Mouse (Mus musculus): ENCODE measurements at regions not wholly inside any gene's neighbourhood (a gene's known extent, or its start where the extent isn't known, plus 50 kb on each side); places are given as distances from the start of the nearest gene placed in this dataset.

DNA sequence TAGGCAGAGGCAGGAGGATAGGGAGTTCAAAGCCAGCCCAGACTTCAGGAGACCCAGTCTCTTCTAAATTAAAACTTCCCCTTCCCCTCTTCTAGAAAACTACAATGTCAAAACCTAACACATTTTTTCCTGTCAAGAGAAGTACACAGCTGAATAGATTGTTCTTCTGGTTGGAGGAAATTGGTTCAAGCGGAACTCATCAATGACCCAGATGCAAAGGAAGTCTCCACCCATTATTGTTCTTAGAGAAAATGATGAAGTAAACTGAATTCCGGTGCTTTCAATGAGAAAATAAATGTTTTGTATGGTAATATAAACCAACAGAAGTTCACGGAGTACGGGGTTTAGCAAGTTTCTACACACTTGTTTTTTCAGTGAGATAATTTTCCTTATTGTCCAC, 339.3 kb upstream of the Acvr2a start:
- WGBS = 80% methylated on average over 4 of the region's 4 CpGs
- no peak overlapping the region for H3K9ac ChIP-seq
- no peak for ATAC-seq (replicated peaks; ENCODE audit: low FRiP score)
- H3K36me3 ChIP-seq = no peaks in the 10 kb centered on the region
- no peaks in the 10 kb centered on the region for H3K27me3 ChIP-seq
- no peaks in the 10 kb centered on the region for H3K4me1 ChIP-seq
- H3K9me3 ChIP-seq (replicated peaks) = no peaks in the 10 kb centered on the region
- H3K4me2 ChIP-seq = no peak overlapping the region
- no peak overlapping the region for H3K27ac ChIP-seq
- H3K4me3 ChIP-seq (replicated peaks) = no peak overlapping the region

GRCm38 (mm10) chr2:48476777-48477176, 337.1 kb upstream of the Acvr2a start:
- H3K27ac ChIP-seq = no peak overlapping the region
- no peak for ATAC-seq (replicated peaks; ENCODE audit: low FRiP score)
- H3K4me3 ChIP-seq (replicated peaks) = no peak overlapping the region
- H3K9me3 ChIP-seq (replicated peaks) = no peaks in the 10 kb centered on the region
- 73% methylated on average over 3 of the region's 3 CpGs for WGBS
- H3K4me1 ChIP-seq = peaks cover 12% of the 10 kb centered on the region; the same call in 1 of the 2 replicates
- H3K4me2 ChIP-seq = no peak overlapping the region
- no peaks in the 10 kb centered on the region for H3K27me3 ChIP-seq
- no peak overlapping the region for H3K9ac ChIP-seq
- no peaks in the 10 kb centered on the region for H3K36me3 ChIP-seq

- peaks cover 12% of the 10 kb centered on the region; the same call in 1 of the 2 replicates for H3K4me1 ChIP-seq
- no peak overlapping the region for H3K27ac ChIP-seq
- H3K9me3 ChIP-seq (replicated peaks) = no peaks in the 10 kb centered on the region
- no peaks in the 10 kb centered on the region for H3K27me3 ChIP-seq
- H3K9ac ChIP-seq = no peak overlapping the region
- no peak overlapping the region for H3K4me3 ChIP-seq (replicated peaks)
- no peak for ATAC-seq (replicated peaks; ENCODE audit: low FRiP score)
- no peak overlapping the region for H3K4me2 ChIP-seq
- WGBS = 87% methylated on average over 2 of the region's 2 CpGs
- no peaks in the 10 kb centered on the region for H3K36me3 ChIP-seq
These were observed 336.6 kb upstream of the Acvr2a start for GRCm38 (mm10) chr2:48477336-48477735.

DNA sequence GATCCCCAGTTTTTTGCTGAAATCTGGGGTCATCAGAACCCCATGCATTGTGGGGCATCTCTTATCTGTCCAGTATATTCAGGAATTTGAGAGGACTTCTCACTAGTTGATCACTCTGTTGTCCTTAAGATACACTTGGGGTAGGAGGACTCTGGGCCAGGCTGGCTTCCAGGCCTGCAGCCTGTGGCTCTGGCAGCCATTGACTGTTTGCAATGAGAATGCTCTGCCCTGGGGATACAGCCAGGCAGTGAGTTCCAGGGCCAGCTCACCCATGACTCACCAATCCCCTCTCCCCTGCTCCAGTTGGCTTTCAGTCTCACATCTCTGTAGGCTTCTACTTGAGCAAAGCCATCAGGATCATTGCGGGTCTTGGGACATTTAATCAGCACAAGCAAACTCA, 334.3 kb upstream of the Acvr2a start:
- Histone ChIP-seq H3K9me3 (replicated peaks) (no peaks in the 10 kb centered on the region), H3K4me1 (peaks cover 12% of the 10 kb centered on the region; the same call in 1 of the 2 replicates), H3K4me2 (no peak overlapping the region), H3K27ac (no peak overlapping the region), H3K36me3 (no peaks in the 10 kb centered on the region), H3K4me3 (replicated peaks) (no peak overlapping the region), H3K27me3 (no peaks in the 10 kb centered on the region), H3K9ac (no peak overlapping the region)
- ATAC-seq (replicated peaks; ENCODE audit: low FRiP score) = no peak
- 90% methylated on average over 1 of the region's 1 CpGs for WGBS

DNA sequence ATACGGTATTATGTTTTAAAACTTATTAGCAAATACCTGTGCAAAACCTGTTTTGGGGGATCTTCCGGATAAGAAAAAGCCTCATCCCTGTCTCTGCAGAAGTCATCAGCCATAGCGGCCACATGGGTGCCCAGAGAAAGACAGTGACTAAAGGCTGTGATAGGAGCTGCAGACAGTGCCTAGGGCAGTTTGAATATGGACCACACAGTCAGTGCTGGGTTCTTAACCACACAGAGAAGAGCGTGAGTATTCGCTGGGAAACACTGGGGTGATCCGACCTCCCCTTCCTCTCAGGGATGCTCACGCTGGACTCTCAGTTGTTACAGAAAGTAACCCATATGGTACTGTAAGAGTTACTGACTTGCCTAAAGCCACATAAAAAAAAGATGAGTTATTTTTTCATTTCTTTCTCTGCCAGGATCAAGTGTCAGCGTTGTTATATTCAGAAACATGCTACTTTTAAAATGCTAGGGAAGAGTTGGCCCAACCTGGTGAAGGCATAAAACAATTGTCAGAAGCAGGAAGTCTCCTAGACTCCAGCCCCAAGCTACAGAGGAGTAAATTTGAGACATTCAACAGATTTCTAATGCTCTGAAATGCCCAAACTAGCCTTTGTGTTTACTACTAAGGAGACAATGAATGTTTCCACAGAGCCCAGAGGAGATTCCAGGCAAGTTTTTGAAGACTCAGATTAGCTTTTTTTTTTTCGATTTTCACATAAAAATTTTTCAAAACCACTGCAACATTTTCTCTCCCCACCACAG, 333.3 kb upstream of the Acvr2a start:
- Histone ChIP-seq H3K27me3 (no peaks in the 10 kb centered on the region), H3K4me3 (replicated peaks) (no peak overlapping the region), H3K9ac (no peak overlapping the region), H3K27ac (peak overlapping the region; percentile 59), H3K9me3 (replicated peaks) (no peaks in the 10 kb centered on the region), H3K4me2 (no peak overlapping the region), H3K36me3 (no peaks in the 10 kb centered on the region), H3K4me1 (peaks cover 12% of the 10 kb centered on the region; the same call in 1 of the 2 replicates)
- no peak for ATAC-seq (replicated peaks; ENCODE audit: low FRiP score)
- 62% methylated on average over 9 of the region's 9 CpGs for WGBS

GRCm38 (mm10) chr2:48481209-48481742, 332.6 kb upstream of the Acvr2a start:
- Histone ChIP-seq H3K36me3 (no peaks in the 10 kb centered on the region), H3K4me1 (peaks cover 12% of the 10 kb centered on the region; the same call in 1 of the 2 replicates), H3K9me3 (replicated peaks) (no peaks in the 10 kb centered on the region), H3K4me3 (replicated peaks) (no peak overlapping the region), H3K27ac (peak overlapping the region; percentile 59), H3K4me2 (peak overlapping the region; percentile 23; the same call in 1 of the 2 replicates), H3K27me3 (no peaks in the 10 kb centered on the region), H3K9ac (no peak overlapping the region)
- 24% methylated on average over 12 of the region's 12 CpGs for WGBS
- no peak; the same call in 1 of the 2 replicates for ATAC-seq (replicated peaks; ENCODE audit: low FRiP score)

DNA sequence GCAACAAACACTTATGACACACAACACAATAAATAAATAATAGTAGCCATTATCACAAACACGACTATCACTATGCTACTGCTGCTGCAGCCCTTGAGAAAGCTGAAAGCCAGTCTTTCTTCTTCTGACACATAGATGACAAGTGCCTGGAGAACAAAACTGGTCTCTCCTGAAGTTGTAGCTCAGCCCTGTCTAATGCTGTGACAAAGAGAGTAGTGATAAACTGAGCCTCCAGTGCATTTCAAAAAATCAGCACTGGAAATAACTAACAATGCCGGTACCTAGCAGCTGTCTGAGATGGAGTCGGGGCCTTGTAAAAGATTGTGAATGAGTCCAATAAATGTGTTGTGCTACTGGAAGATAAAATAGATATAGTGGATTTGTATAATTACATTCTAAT, 320.3 kb upstream of the Acvr2a start:
- Histone ChIP-seq H3K9me3 (replicated peaks) (no peaks in the 10 kb centered on the region), H3K9ac (no peak overlapping the region), H3K27ac (0 out of 2 replicates have a peak overlapping the region, but pooled peaks have one; percentile 13), H3K4me3 (replicated peaks) (no peak overlapping the region), H3K27me3 (no peaks in the 10 kb centered on the region), H3K36me3 (no peaks in the 10 kb centered on the region), H3K4me1 (no peaks in the 10 kb centered on the region), H3K4me2 (no peak overlapping the region)
- ATAC-seq (replicated peaks; ENCODE audit: low FRiP score) = peak; percentile 43
- whole genome bisulfite sequencing = 65% methylated on average over 3 of the region's 3 CpGs

DNA sequence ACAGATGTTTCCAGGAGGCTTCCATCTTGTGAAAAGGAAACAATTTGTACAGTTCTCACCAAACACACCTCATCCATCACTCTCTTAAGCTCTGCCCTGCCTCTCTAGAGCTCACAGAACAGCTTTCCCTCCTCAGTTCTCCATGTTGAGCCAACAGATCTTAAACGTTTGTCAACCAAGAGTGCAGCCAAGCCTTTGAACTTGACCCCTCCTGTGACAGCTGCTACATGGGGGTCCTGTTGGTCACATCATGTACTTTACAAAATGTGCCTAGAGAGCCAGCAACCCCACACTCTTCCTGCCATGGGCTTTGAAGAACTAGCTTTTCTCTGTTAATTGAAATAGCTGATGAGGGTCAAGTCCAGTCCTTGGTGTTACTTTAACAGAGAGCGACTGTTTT, 319.8 kb upstream of the Acvr2a start:
- H3K4me3 ChIP-seq (replicated peaks) = no peak overlapping the region
- H3K36me3 ChIP-seq = no peaks in the 10 kb centered on the region
- no peak overlapping the region for H3K27ac ChIP-seq
- no peaks in the 10 kb centered on the region for H3K9me3 ChIP-seq (replicated peaks)
- peak; percentile 91 for ATAC-seq (replicated peaks; ENCODE audit: low FRiP score)
- H3K4me2 ChIP-seq = no peak overlapping the region
- no peaks in the 10 kb centered on the region for H3K27me3 ChIP-seq
- WGBS = 28% methylated on average over 2 of the region's 2 CpGs
- H3K9ac ChIP-seq = no peak overlapping the region
- H3K4me1 ChIP-seq = no peaks in the 10 kb centered on the region

- no peak for ATAC-seq (replicated peaks; ENCODE audit: low FRiP score)
- H3K36me3 ChIP-seq = no peaks in the 10 kb centered on the region
- H3K4me3 ChIP-seq (replicated peaks) = no peak overlapping the region
- H3K27ac ChIP-seq = no peak overlapping the region
- no peak overlapping the region for H3K4me2 ChIP-seq
- no peaks in the 10 kb centered on the region for H3K9me3 ChIP-seq (replicated peaks)
- no peaks in the 10 kb centered on the region for H3K4me1 ChIP-seq
- no peak overlapping the region for H3K9ac ChIP-seq
- H3K27me3 ChIP-seq = no peaks in the 10 kb centered on the region
- 76% methylated on average over 3 of the region's 3 CpGs for WGBS
These were observed 319.3 kb upstream of the Acvr2a start for GRCm38 (mm10) chr2:48494632-48495031.

- Histone ChIP-seq H3K27me3 (no peaks in the 10 kb centered on the region), H3K27ac (no peak overlapping the region), H3K9ac (no peak overlapping the region), H3K36me3 (no peaks in the 10 kb centered on the region), H3K4me1 (no peaks in the 10 kb centered on the region), H3K9me3 (replicated peaks) (no peaks in the 10 kb centered on the region), H3K4me3 (replicated peaks) (no peak overlapping the region), H3K4me2 (no peak overlapping the region)
- ATAC-seq (replicated peaks; ENCODE audit: low FRiP score) = no peak
- 97% methylated on average over 5 of the region's 5 CpGs for WGBS
These were observed 315.7 kb upstream of the Acvr2a start for GRCm38 (mm10) chr2:48498047-48498723.

DNA sequence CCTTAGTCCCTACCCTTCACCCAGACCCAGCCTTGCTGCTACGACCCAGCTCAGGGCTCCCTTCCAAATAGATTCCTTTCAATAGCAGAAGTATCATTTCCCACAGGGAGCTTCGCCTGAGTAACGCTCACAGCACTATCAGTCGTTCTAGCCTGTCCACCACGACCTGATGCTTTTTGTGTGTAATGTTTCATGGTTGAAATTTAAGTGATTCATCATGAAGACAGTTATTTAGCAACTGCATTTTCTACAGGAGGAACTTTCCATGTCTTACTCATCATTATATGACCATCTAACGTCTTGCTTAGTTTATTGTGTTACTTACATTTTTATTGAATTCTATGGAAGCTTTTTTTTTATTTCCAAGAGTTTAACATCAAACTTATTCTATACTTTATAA, 314.5 kb upstream of the Acvr2a start:
- H3K9me3 ChIP-seq (replicated peaks) = no peaks in the 10 kb centered on the region
- H3K27me3 ChIP-seq = no peaks in the 10 kb centered on the region
- H3K9ac ChIP-seq = no peak overlapping the region
- no peak overlapping the region for H3K4me3 ChIP-seq (replicated peaks)
- no peaks in the 10 kb centered on the region for H3K4me1 ChIP-seq
- H3K27ac ChIP-seq = no peak overlapping the region
- no peak for ATAC-seq (replicated peaks; ENCODE audit: low FRiP score)
- H3K36me3 ChIP-seq = no peaks in the 10 kb centered on the region
- 82% methylated on average over 6 of the region's 6 CpGs for WGBS
- H3K4me2 ChIP-seq = no peak overlapping the region

GRCm38 (mm10) chr2:48501387-48501786, 312.5 kb upstream of the Acvr2a start:
- H3K4me2 ChIP-seq = no peak overlapping the region
- H3K27ac ChIP-seq = no peak overlapping the region
- no peak overlapping the region for H3K9ac ChIP-seq
- no peaks in the 10 kb centered on the region for H3K36me3 ChIP-seq
- 47% methylated on average over 2 of the region's 2 CpGs for WGBS
- no peak overlapping the region for H3K4me3 ChIP-seq (replicated peaks)
- no peaks in the 10 kb centered on the region for H3K4me1 ChIP-seq
- ATAC-seq (replicated peaks; ENCODE audit: low FRiP score) = no peak
- H3K9me3 ChIP-seq (replicated peaks) = no peaks in the 10 kb centered on the region
- H3K27me3 ChIP-seq = no peaks in the 10 kb centered on the region

Measured in kidney, embryonic 15.5 days (tissue).